Mouse (Mus musculus) frontal cortex, postnatal 36 days (tissue): ENCODE measurements at regions not wholly inside any gene's neighbourhood (a gene's known extent, or its start where the extent isn't known, plus 50 kb on each side); places are given as distances from the start of the nearest gene placed in this dataset.

Experiments used
- DNase-seq, 2 experiments: peaks; one replicate each; pipeline ENCODE4 v3.0.0; 2022; ENCODE audit warnings: low spot score in 2 of 2

- no peak for DNase-seq
Observed at GRCm38 (mm10) chr13:110895349-110895748, 359.5 kb upstream of the Actbl2 start.

GRCm38 (mm10) chr13:110895900-110896299, 358.9 kb upstream of the Actbl2 start:
- DNase-seq: no peak

GRCm38 (mm10) chr13:110897621-110898020, 357.2 kb upstream of the Actbl2 start:
- peak in 1 of 2 experiments; percentile 16 for DNase-seq

GRCm38 (mm10) chr13:110902994-110903644, 351.7 kb upstream of the Actbl2 start:
- DNase-seq: peak; percentile 24 to 27

GRCm38 (mm10) chr13:110907319-110907955, 347.4 kb upstream of the Actbl2 start:
- peak in 1 of 2 experiments; percentile 13 for DNase-seq

GRCm38 (mm10) chr13:110911866-110912265, 342.9 kb upstream of the Actbl2 start:
- DNase-seq: no peak

GRCm38 (mm10) chr13:110913177-110913576, 341.6 kb upstream of the Actbl2 start:
- no peak for DNase-seq

GRCm38 (mm10) chr13:110913687-110914086, 341.1 kb upstream of the Actbl2 start:
- DNase-seq: peak; percentile 58

- no peak for DNase-seq
Observed at GRCm38 (mm10) chr13:110915161-110915560, 339.7 kb upstream of the Actbl2 start.

GRCm38 (mm10) chr13:110923936-110924335, 330.9 kb upstream of the Actbl2 start:
- no peak for DNase-seq

GRCm38 (mm10) chr13:110924897-110925296, 329.9 kb upstream of the Actbl2 start:
- no peak for DNase-seq

- DNase-seq: no peak
Observed at GRCm38 (mm10) chr13:110928143-110928542, 326.7 kb upstream of the Actbl2 start.

GRCm38 (mm10) chr13:110928894-110929293, 325.9 kb upstream of the Actbl2 start:
- no peak for DNase-seq

GRCm38 (mm10) chr13:110929579-110929978, 325.2 kb upstream of the Actbl2 start:
- no peak for DNase-seq

- no peak for DNase-seq
Observed at GRCm38 (mm10) chr13:110941587-110941986, 313.2 kb upstream of the Actbl2 start.

GRCm38 (mm10) chr13:110942986-110943644, 311.7 kb upstream of the Actbl2 start:
- DNase-seq: no peak

GRCm38 (mm10) chr13:110944061-110944460, 310.8 kb upstream of the Actbl2 start:
- no peak for DNase-seq

GRCm38 (mm10) chr13:110944683-110945082, 310.1 kb upstream of the Actbl2 start:
- no peak for DNase-seq

- DNase-seq: no peak
Observed at GRCm38 (mm10) chr13:110960212-110960611, 294.6 kb upstream of the Actbl2 start.

- DNase-seq: no peak
Observed at GRCm38 (mm10) chr13:110967109-110967508, 287.7 kb upstream of the Actbl2 start.

- DNase-seq: peak in 1 of 2 experiments; percentile 86
Observed at GRCm38 (mm10) chr13:110967626-110968506, 286.9 kb upstream of the Actbl2 start.

GRCm38 (mm10) chr13:110968507-110968905, 286.3 kb upstream of the Actbl2 start:
- peak in 1 of 2 experiments; percentile 21 for DNase-seq
